Mouse (Mus musculus): Measurements from ENCODE around the gene Cx3cl1.

DNA sequence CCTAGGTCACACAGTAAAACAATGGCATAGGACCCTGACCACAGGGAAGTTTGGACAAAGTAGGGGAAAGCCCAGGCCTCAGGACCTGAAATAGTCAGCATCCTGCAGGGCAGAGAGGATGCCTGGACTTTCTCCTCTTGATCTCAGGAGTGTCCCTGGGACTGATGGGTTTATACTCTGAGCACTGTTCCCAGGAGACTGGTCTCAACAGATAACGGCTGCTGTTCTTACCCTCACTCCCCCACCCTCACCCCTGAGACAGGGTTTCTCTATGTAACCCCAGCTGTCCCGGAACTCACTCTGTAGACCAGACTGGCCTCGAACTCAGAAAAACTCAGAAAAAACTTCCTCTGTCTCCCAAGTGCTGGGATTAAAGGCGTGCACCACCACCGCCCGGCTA is 36.6 kb downstream of the Cx3cl1 start:
- TF ChIP-seq CTCF (IDR thresholded peaks at IDR 0.05; ENCODE audit: low read depth, low read length) (no peak), GATA1 (IDR thresholded peaks at IDR 0.05; ENCODE audit: borderline replicate concordance, low read length) (no peak)
